Mouse (Mus musculus) adrenal gland, postnatal 14 days (tissue): ENCODE data around the gene Pnrc1. TPM values are rescaled to one million over a fixed set of nuclear protein-coding genes. Genes with fewer than 3 reads are reported as not detected.
A peak's percentile ranks its signal among the peaks of the same experiment; 100 is the strongest.

ENCODE experiments used
- DNase-seq: peaks from one replicate; pipeline ENCODE4 v3.0.0; 2021; ENCODE audit warnings: mixed read lengths
- total RNA-seq: library from RNA; stranded (reverse); gene quantifications from 2 replicates; pipeline ENCODE4 v1.2.3, GENCODE M21; 2021

Pnrc1 gene
- total RNA-seq, 1 experiment from 2014 or later, result 224 TPM

DNA sequence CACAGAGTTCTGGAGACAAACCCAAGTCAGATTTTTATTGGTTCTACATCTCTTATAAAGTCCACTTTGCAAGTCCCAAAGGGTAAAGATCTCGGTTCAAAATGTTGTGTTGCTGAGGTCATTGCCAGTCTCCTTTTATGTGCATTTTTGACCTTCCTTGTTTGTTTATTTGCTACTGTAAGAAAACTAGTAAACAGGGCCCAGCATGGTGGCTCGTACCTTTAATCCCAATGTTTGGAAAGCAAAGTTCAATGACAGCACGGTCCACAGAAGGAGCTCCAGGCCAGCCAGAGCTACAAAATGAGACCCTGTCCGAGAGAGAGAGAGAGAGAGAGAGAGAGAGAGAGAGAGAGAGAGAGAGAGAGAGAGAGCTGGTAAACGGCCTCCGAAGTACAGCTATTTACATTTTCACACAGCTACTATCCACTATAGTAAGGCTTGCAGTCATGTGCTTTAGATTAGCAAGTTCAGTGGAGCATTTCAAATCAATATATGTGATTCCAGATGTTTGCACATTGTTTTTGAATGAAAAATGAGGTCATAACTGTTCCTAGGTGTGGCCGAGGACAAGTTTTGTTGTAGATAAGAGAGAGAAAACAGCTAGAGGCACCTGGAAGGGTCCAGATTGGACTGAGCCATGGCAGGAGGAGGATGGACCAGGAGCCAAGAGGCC, 65.8 kb downstream of the Pnrc1 start:
- no peak for DNase-seq

GRCm38 (mm10) chr4:33221847-33222246, 68.1 kb downstream of the Pnrc1 start:
- DNase-seq, result no peak

- DNase-seq, result peak; percentile 26
Measured at GRCm38 (mm10) chr4:33208881-33209841, 80.8 kb downstream of the Pnrc1 start, which contains the start of gene Srsf12. Srsf12 (plus strand) TSS chr4:33208991.

GRCm38 (mm10) chr4:33207551-33207950, 82.4 kb downstream of the Pnrc1 start:
- no peak for DNase-seq

- peak; percentile 69 for DNase-seq
Measured at GRCm38 (mm10) chr4:33204682-33205081, 85.3 kb downstream of the Pnrc1 start.

GRCm38 (mm10) chr4:33198117-33198516, 91.8 kb downstream of the Pnrc1 start:
- no peak for DNase-seq

Other genes starting within 250 kb of the Pnrc1 start
- gene Gabrr2, start 227.2 kb downstream of the Pnrc1 start, total RNA-seq, result 0.41 and 0.60 TPM in 2 replicates
- gene Gabrr1, start 157.6 kb downstream of the Pnrc1 start, total RNA-seq, result 0.15 and 0.19 TPM in 2 replicates
- gene Pm20d2, start 100.4 kb downstream of the Pnrc1 start, total RNA-seq, result 34.2 and 39.1 TPM in 2 replicates
- 1.6 and 2.0 TPM in 2 replicates for gene Srsf12, start 81.2 kb downstream of the Pnrc1 start, total RNA-seq
- 29.7 and 31.4 TPM in 2 replicates for gene Rngtt, start 20.1 kb upstream of the Pnrc1 start, total RNA-seq